Mouse (Mus musculus): Measurements from ENCODE around the gene Fhl2.

DNA sequence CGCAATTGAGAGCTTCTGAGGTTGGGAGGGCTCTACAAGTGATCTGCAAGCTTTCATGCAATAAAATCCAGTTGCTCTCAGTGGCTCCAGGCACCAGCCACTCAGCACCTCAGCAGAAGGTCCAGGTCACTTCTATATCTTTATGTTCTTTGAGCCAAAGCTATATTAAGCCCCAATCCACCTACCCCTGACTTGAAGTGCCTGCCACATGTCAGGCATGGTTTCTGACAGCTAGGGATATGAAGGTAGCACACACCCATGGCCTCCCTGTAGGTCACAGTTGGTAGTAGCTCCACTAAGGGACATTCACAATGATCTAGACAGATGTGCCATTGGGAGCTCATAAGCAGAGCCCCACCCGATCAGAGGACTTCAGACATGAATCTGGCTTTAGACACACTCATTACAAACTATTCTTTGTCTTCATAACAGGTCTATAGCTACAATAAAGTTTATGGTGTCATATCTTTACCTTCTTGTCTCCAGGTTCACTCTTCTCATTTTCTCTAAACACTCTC lies 43.1 kb upstream of the Fhl2 start:
- no peak for TF ChIP-seq CTCF (conservative IDR thresholded peaks at IDR 0.05; ENCODE audit: low read length)
- no peak for TF ChIP-seq POU5F1 (IDR thresholded peaks at IDR 0.05; ENCODE audit: borderline replicate concordance, low read length)
